Mouse (Mus musculus) ovary, postnatal 14 days (tissue): ENCODE measurements around the gene Mdm2.

Experiments used
- DNase-seq: peaks from one replicate; pipeline ENCODE4 v3.0.0; 2022; ENCODE audit warnings: low spot score

Gene Mdm2

DNA sequence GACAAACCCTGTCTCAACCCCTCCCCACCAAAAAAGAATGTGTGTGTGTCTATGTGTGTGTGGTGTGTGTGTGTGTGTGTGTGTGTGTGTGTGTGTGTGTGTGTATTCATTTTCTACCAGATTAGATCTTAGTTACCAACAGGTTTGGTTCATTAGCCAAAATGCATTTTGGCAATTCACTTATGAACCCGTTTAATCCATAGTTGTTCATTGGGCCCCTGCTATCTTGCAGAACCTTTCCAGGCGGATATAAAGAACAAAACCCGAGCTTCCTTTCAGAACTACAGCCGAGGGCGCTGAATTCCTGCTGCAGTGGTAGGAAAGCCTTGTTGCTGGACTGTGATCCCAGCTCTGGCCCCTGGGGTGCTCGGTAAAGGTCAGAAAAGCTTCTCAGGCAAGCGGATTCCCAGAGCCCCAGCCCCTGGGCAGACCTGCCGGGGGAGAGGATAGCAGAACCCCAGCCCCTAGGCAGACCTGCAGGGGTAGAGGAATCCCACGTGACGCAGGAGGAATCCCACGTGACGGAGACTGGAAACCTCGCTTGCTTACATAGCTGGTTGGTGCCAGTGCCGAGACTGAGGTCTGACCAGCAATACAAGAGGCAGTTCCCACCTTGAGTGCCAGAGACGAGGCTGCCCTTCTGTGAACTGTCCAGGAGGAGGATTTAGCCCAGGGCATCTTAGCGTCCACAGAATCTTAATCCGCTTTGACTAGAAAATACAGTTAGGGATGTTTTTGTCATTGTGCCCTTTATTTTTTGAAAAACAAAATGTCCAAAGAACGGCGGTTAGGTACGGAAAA is 69.0 kb downstream of the Mdm2 start:
- DNase-seq, result no peak

DNA sequence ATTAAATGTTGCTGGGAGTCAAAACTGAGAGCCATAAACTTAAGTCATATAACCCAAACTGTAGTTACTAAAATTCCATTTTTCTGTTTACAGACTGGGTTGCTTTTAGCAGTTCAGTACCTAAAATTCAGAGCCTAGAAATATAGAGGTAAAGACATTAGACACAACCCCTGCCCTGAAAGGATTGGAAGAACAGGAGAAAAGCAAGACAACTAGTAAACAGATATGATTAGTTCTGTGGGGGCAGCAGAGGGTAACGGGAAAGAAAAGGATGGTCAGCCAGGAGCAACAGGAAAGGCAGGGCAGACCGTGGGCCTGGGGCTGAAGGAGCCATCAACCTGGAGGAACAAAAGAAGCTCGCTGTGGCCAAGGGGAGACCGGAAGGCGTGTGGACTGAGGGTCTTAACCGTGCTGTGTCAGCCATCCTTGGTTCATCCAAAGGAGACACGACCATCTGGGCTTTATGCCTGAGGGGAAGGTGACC is 69.9 kb downstream of the Mdm2 start:
- DNase-seq, result no peak

DNA sequence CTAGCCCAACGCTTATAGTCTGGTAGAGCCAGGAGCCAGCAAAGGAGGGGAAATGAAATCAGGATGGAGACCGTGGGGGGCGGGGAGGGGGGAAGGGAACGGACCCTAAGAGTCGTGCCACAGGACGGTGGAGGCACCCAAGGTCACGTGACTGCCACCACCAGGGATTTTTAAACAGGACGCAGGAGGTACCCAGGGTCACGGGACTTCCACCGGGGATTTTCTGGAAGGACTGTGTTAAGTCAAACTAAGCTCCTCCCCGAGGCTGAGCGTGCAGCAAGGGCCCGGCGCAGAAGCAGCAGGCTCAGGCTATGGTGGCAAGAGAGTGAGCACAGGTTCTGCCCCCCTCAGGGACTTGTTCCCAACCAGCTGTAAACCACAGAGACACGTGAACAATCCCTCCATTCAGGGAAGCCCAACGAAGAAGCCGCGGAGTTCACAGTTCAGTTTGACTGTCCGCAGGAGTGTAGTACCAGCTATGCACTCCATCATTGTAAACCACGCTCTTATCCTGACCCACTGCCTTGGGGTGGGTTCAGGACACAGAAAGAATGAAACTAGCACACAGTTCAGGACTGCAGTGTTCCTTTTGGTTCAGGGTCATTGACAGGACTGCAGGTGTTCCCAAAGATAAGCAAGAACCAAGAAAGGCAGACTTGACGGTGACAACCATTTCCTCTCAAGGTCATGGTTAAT is 70.5 kb downstream of the Mdm2 start:
- DNase-seq, result no peak

DNA sequence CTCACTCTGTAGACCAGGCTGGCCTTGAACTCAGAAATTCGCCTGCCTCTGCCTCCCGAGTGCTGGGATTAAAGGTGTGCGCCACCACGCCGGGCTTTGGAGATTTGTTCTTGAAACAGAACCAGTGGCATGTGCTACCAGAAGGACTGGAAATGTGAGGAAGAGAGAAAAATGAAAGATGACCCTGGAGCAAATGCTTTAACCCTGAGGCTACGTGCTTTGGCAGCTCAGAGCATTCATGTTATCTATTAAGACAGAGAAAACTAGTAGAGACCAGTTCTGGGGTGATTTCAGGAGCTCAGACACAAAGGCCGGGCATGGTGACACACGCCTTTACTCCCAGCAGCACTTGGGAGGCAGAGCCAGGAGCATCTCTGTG is 71.3 kb downstream of the Mdm2 start:
- no peak for DNase-seq
